Mouse (Mus musculus) heart, postnatal 25 days (tissue): ENCODE measurements around the gene Ifitm2. TPM values are rescaled to one million over a fixed set of nuclear protein-coding genes. Genes with fewer than 3 reads are reported as not detected.
"Not testable (repeated sequence)": the region's sequence is repeated elsewhere in the genome, so short reads cannot be mapped to it uniquely, and the experiment has no call there.

ENCODE experiments used
- DNase-seq: peaks from one replicate; pipeline ENCODE4 v3.0.0; 2022; ENCODE audit warnings: low spot score
- intact Hi-C: fragments of 180-260 bp; cut with DNase I; formaldehyde crosslinking; loops from one replicate; pipeline ENCODE4 v1.15.1; 2025
- total RNA-seq, 2 experiments: library from RNA; stranded (reverse); gene quantifications; 2 replicates each; pipeline ENCODE4 v1.2.3; 2021

The Ifitm2 gene
- 100 to 1,000 TPM in 1 of 2 experiments, 10 to 100 TPM in 1; 96.7 to 116 TPM for total RNA-seq

DNA sequence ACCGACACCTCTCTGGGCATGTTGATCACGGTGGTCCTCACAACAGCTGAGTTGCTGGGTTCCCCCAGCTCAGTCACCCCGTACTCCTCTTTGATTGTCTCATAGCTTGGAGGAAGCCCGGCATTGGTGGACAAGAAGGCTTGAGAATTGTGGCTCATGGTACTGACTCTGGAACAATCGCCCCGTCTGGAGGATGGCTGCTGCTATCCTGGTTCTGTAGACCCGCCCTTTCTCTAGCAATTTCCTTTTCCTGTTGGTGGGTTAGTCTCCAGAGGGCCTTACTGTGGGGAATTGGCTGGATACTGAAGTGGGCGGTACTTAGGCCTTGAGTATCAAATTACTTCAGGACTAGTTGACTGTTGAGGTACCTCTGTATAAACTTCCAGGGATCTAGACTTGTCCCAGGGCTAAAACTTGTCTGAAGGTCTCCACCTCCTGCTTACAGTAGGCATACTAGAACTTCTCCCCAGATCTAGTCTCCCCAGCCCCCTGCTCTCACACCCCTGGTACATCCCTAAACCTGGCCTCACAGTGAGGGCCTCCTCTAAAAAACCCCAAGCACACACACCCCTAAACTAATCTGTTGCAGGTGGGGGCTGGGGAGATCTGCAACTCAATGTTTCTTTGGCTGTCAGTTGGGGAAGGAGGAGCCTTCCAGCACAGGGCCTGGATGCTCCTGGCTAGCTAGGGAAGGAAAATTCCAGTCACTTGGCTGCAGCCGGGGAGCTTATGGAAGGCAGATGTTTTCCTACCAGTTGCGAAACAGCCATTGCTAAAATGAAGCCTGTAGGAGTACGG, at the start of gene Ifitm2, which contains the start of gene Gm45717:
Gene Ifitm2 (minus strand): TSS at position 230 of the 798 bp plus-strand sequence.
Gene Gm45717 (minus strand): TSS at position 180 of the 798 bp plus-strand sequence.
- intact Hi-C loops: loop anchor here (5.0 kb wide), 1 partner anchor 216 kb away; the partner anchor contains the start of gene Rnh1
- peak; percentile 84 for DNase-seq

DNA sequence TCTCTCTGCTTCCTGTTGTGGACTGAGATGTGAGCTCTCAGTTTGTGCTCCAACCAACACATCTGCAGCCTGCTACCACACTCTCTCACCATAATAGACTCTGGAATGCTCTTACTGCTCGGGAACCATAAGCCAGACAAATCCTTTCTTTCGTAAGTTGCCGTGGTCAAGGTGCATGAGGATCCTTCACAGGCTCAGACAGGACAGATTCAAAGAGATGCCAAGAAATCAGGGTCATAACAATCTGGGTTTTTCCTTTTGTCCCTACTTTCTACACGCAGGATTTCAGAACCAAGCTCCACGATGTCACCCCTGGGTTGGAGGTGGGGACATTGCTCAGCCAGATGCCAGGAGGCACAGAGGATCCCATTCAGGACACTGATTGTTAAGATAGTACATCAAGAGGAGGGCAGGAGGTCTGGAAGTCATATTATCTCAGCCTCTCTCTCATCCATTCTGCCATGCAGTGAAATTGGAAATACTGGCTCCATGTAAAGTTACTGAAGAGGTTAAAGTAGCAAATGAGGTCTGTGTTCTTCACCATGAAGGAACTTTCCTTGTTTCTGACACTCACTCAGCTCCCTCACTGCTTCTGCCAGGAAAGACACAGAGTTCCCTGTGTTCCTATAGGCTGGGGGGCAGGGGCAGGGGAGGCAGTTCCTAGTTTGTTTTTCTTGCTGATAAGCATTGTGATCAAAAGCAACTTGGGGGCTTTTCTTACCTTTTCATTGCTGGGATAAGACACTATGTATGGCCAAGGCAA, 47.6 kb upstream of the Ifitm2 start:
- intact Hi-C loops: no loop called here
- DNase-seq: no peak

DNA sequence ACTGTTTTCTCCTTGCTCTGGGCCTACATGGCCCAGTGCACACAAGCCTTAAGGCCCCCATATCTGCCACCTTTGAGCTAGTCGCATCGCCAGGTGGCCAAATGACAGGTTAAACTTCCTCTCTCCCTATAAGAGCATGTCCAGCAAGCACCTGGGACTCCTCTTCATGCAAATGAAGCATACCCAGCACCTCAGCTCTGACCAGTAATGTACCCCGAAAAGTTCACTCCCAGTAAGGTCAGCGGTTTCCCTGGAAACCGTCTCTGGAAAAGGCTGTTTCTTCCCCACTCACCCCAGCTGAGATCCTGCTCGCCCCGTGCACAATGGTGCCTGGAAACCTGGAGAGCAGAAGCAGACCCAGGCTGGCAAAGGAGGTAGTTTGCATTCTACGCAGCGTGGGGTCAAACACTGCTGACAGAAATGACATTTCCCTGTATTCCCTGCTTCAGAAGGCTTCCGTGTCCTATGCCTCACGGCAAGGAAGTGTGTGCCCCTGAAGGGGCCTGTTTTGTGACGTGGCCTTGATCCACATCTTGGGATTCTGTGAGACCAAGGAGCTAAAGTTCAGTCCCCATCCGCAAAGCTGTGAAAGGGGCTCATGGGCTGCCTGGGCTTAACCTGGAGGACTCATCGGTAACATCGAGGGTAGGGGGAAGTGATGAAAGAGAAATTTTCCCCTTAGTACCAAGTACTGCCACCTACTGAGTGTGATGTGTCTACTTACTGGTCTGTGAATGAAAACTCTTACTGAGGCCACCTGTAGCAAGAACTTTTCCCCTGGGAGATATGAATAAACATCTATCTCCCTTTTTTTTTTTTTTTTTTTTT, 45.3 kb upstream of the Ifitm2 start:
- no peak for DNase-seq
- intact Hi-C loops: no loop called here

DNA sequence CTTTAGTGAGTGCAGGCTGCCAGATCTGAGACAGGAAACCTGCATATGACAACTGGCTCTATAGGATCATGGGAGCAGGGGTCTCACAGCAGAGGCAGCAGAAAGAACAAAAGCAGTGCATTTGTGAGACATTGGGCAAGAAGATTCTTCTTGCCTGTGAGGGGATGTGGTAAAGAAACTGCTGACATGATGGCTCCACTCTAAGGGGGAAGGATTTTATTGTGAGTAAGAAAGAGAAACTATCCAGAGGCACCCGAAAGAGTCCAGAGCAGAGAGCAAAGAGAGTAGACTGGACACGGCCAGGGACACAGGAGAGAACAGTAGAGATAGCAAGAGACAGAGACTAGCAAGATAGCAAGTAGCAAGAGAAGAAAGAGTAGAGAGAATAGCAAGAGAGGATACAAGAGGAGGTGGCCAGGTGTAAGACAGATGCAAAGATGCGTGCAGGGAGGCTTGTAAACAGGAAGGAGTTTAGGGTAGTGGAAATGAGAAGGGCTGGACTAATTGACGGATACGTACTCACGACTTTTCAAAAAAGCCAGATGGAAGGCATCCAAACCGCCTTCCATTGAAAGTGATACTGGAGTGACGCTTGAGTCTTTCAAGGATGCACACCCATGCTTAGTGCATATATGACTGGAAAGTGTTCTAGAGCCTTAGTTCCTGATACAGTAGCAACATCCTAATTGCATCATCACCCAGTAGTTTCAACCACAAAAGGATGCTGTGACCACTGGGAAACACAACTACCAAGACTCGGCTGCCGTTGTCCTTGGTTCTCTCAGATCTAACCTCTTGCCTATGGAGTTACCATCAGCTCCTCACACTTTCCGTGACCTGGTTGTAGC, 43.3 kb upstream of the Ifitm2 start:
- intact Hi-C loops: no loop called here
- DNase-seq: no peak

DNA sequence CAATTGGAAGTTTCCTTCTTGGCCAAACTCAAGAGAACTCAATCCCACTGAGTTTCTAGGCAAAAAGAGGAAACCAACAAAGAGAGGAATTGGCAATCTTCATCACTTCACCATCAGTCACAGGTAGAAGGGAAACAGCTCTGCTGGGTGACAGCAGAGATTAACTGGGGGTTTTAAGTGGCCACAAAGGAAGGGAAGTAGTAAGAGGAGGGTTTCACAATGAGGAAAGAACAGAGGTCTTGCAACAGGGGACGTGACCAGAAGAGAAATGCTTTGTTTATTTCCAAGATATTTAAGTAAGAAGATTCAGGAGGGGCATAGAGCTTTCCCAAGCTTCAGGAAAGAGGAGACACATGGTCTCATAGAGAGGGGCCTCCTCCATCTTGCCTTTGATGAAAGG, 42.0 kb upstream of the Ifitm2 start:
- intact Hi-C loops: no loop called here
- no peak for DNase-seq

DNA sequence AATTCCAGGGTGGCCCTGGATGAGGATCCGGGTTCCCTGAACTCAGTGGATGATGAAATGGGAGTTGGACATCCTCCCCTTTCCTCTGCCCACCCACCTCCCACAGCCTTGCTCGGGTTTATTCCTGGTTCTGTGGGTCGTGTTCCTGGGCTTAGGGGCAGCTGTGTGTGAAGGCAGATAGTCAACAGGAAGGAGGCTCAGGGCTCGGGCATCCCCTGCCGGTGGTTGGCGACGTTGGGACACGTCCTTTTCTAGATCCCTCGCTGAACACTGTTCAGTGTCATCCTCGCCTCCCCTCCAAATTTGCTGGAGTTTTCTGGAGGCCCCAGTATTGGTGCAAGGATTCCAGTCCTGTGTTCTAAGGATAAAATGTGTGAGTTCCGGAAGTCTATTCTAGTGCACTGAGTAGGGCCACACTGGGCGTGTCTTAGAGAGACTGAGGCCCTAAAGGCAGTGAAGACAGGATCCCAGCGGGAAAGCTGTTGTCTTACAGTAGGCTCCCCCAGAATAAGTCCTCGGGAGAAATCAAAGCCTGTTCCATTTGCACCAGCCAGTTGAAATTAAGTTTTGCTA, 35.4 kb upstream of the Ifitm2 start:
- intact Hi-C loops: no loop called here
- DNase-seq: no peak

DNA sequence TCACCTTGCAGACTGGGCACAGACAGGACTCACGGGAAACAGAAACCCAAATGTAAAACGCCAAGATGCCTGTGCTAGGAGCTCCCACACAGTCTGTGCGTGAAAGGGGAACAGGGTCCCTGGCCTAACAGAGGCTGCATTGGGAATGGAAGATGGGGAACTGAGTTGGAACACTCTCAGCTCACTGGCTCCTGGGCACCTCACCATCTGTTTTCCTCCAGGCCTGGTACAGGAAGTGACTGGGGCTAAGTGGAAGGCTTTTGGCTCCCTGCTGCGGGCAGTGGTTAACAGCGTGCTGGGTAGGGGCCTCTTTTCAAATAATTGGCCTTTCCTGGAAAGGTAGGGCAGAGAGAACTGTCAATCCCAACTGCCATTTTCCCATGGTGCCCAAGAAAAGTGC, 34.8 kb upstream of the Ifitm2 start:
- intact Hi-C loops: no loop called here
- no peak for DNase-seq

DNA sequence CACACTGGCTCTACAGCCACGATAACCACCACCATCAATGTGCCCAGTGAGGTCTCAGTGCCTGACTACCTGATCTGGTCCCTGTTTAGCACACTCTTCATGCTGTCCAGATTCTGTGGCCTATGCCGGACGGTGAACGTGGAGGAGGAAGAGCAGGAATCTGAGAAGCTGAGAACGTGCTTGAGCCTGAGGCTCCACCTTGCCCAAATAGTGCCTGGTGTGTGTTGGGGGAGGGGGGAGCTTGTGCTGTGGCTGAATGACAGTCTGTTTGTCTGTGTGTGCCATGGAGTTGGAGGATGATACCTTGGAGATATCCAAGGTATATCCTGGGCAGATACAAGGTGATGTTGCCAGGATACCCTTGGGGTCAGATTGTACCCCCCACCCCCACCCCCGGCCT, 34.4 kb upstream of the Ifitm2 start:
- no peak for DNase-seq
- intact Hi-C loops: no loop called here

DNA sequence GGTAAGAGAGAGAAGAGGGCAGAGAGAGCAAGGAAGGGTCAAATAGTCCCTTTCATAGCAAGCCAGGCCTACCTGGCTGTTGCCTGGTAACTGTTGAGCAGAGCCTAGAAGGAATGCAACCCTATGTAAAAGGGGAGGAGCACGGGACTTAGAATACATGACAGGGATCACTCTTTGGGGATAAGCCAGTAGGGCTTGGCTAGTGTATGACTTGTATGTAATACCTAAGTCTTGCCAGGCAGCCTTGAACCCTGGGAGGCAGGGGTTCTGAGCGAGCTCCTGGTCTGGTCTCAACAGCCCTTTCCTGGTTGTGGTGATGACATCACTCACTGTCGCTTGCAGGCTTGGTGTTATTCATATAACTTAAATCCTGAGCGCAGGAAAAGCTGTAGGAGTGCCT, 33.2 kb upstream of the Ifitm2 start:
- intact Hi-C loops: no loop called here
- DNase-seq: no peak

DNA sequence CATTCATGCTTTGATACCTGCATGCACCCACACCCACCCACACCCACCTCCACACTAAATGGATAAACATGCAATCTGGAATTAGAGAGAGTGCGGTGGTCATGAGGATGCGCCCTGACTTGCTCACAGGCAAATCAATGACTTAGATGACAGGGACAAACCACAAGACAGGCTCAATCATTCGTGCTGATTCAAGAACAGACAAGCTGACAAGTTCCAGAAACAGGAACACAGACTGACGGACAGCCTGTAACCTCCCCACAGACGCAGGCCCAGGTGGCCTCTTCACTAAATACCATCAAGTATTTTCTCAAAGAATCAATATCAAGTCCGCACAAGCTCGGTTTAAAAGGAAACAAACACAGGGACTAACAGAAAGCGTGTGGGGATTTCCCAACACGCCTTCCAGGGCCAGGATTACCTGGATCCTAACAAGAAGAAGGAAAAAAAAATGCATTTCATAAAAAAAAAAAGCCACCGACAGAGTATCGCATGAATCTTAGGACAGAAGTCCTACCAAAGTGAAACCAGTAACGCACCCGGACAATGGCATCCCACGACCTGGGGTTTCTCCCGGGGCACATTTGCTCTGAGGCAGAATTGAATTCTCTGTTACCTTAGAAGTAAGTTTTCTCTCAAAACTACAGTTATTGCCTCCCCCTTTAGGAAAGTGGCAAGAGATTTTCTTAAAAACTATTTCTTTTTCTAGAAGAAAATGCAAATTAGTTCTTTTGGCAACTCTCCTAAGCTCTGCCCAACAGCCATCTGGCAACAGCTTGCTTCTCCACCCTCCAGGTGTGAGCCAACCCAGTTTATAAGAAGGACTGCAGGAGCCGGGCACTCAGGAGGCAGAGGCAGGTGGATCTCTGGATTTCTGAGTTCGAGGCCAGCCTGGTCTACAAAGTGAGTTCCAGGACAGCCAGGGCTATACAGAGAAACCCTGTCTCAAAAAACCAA, 31.7 kb upstream of the Ifitm2 start:
- intact Hi-C loops: no loop called here
- no peak for DNase-seq

DNA sequence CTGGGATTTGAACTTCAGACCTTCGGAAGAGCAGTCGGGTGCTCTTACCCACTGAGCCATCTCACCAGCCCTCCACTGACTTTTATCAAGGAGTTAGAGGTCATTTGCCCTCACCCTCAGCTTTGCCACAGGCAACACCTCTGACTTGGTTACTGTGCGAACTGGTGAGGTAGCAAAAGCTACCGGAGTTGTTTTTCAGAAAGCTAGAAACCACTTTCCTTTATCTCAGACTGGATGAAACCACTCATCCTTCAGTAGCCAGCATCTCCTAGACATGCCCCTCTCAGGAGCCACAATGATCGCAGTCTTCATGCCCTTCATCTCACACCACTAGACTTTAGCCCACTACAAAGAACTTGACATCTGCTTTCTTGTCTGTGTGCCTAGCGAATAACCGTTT, 27.2 kb upstream of the Ifitm2 start:
- intact Hi-C loops: no loop called here
- no peak for DNase-seq

DNA sequence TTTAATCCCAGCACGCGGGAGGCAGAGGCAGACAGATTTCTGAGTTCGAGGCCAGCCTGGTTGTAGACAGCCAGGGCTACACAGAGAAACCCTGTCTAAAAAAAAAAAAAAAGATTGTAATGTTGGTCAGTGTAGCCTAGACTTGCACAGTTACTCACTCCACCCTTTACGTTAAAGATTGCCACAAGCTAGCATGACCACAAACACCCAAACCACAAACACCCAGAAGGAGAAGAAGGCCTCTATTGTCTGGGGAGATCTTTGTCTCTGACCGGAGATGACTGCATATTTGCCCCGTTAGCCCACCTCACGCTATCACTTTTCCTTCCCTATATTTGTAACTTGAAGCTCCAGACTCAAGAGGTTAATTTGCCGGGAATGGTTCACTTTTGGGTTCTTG, 25.9 kb upstream of the Ifitm2 start:
- intact Hi-C loops: no loop called here
- no peak for DNase-seq

DNA sequence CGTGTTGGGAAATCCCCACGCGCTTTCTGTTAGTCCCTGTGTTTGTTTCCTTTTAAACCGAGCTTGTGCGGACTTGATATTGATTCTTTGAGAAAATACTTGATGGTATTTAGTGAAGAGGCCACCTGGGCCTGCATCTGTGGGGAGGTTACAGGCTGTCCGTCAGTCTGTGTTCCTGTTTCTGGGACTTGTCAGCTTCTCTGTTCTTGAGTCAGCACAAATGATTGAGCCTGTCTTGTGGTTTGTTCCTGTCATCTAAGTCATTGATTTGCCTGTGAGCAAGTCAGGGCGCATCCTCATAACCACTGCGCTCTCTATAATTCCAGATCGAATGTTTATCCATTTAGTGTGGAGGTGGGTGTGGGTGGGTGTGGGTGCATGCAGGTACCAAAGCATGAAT, 20.9 kb upstream of the Ifitm2 start:
- DNase-seq, intact Hi-C loops: not testable (repeated sequence)

DNA sequence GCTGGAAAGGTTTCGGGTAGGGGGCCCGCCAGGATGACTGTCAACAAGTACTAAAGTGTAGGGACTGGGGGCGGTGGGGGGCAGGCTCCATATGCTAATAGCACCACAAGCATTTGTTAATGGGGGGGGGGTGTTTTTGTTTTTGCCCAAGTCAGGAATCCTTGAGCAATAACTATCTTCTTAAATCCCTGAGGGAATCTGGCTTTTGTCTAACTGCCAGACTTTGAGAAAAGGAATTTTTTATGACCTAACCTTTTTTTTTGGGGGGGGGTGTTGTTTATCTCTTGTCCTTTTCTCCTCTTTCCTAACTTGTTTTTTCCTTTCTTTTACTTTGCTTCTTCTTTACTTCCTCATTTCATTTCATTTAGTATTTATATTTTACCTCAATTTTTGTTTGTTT, 19.7 kb upstream of the Ifitm2 start:
- no peak for DNase-seq
- intact Hi-C loops: no loop called here

DNA sequence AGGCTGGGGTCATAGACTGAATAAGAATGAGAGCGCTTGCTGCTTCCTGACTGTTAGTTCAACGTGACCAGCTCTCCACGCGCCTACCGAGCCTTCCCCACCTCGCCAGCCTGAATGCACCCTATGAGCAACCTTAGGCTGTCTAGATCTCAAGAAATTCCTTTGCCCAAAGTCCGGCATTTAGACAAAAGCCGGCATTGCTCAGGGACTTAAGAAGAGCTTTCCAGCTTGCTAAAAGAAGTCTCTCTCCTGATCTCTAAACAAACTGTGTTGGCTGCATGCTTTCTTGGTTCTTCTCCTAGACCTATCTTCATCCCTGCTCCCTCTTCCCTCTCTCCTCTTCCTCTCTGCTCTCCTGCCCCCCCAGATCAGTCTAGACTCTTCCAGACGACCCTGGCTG, 19.2 kb upstream of the Ifitm2 start:
- intact Hi-C loops: no loop called here

DNA sequence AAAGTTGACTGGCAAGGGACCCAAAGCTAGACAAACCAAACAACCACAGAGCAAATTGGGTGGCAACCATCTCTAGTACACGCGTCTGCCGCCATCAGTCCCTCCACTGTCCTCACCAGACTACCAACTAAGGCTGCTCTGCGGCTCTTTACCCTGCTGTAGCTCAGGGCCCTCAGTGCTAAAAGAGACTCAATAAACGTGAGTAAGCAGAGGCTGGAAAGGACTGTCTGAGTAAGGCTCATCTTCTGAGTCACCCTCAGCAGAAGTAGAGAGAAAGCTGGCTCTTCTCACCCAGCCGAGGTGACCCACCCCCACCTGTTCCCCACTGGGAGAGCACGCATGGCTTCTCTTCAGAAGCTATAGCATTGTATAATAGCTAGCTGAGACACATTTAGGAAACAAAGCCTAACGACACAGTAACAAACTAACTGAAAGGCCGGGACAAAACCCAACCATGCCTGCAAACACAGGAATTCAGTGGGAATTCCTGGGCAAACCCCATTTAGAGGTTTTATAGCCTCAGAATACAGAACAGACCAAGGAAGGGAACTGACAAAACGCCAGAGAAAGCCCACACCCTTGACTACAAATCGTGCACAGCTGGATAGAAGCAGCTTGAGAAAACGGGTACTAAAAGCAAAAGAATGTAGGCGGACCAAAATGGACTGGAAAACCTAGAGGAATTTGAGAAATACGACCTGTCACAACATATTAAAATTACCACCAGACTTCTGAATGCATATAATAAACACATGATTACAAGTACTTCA, 17.8 kb upstream of the Ifitm2 start:
- DNase-seq: no peak
- intact Hi-C loops: no loop called here

More for the DNA sequence above, 19.2 kb upstream of the Ifitm2 start:
- no peak for DNase-seq

DNA sequence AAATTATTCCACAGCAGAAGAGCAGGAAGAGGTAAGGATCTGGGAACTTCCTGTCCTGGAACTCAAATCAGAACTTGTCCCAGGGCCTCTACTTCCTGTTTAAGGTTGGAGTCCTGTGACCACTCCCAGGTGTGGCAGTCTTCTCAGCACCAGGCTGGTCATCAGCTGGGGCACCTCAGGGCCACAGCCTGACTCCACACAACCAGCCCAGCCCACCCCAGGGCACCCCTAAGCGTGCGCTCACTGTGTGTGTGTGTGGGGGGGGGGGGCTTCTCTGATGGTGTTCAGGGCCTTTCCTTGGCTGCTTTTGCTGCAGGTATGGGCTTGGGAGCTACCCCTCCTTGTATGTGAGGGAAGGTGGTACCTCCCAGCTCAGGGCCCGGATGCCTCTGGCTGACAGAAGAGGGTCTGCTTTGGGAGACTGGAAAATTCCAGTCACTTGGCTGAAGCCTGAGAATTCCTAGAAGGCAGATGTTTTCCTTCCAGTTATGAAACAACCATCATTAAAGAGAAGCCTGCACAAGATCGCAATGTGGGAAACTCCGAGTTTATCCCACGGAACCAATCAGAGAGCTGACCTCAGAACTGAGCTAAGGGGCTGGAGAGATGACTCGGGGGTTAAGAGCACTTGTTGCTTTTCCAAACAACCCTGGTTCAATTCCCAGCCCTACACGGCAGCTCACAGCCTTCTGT, 15.8 kb upstream of the Ifitm2 start:
- intact Hi-C loops: no loop called here
- peak; percentile 44 for DNase-seq
